Mouse (Mus musculus) forebrain, embryonic 15.5 days (tissue): Measurements from ENCODE around the gene Syvn1. TPM values are rescaled to one million over a fixed set of nuclear protein-coding genes. Genes with fewer than 3 reads are reported as not detected.

Experiments used
- ATAC-seq: fragments of 200-750 bp; cut with Nextera tagmentation; replicated peaks from 2 replicates; pipeline ENCODE4 v1.8.0; 2017; ENCODE audit warnings: mild to moderate bottlenecking, moderate TSS enrichment, moderate library complexity
- H3K27ac ChIP-seq: fragments of 300-500 bp; sonication (generic); replicated peaks from 2 replicates; pipeline ENCODE4 v1.5.1; 2015; ENCODE audit warnings: mild to moderate bottlenecking, inconsistent platforms
- H3K27me3 ChIP-seq: fragments of 300-500 bp; sonication (generic); 2 replicates; pipeline ENCODE4 v1.6.1; 2015; ENCODE audit warnings: inconsistent platforms
- H3K36me3 ChIP-seq: fragments of 300-500 bp; sonication (generic); 2 replicates; pipeline ENCODE4 v1.6.1; 2015; ENCODE audit warnings: mild to moderate bottlenecking, inconsistent platforms
- H3K4me1 ChIP-seq: fragments of 300-500 bp; sonication (generic); 2 replicates; pipeline ENCODE4 v1.6.1; 2015; ENCODE audit warnings: inconsistent platforms
- H3K4me2 ChIP-seq: fragments of 300-500 bp; sonication (generic); replicated peaks from 2 replicates; pipeline ENCODE4 v1.6.1; 2015; ENCODE audit warnings: mild to moderate bottlenecking, inconsistent platforms
- H3K4me3 ChIP-seq: fragments of 300-500 bp; sonication (generic); 2 replicates; pipeline ENCODE4 v1.5.1; 2015; ENCODE audit warnings: mild to moderate bottlenecking, inconsistent platforms
- H3K9ac ChIP-seq: fragments of 300-500 bp; sonication (generic); replicated peaks from 2 replicates; pipeline ENCODE4 v1.6.1; 2015; ENCODE audit warnings: mild to moderate bottlenecking, inconsistent platforms
- H3K9me3 ChIP-seq: fragments of 300-500 bp; sonication (generic); 2 replicates; pipeline ENCODE4 v1.6.1; 2016; ENCODE audit warnings: inconsistent platforms
- WGBS: fragments of 180-500 bp; shearing (Covaris S2); methylation state at CpG from one replicate; pipeline ENCODE4 v1.1.7; 2015; ENCODE audit warnings: mixed read lengths; 5-methylcytosine and 5-hydroxymethylcytosine counted together
- polyA plus RNA-seq: library from polyadenylated mRNA; unstranded; fragments of >200 nt; fragmentation: Nextera tagmentation; extraction: Ambion mirVana; gene quantifications from 2 replicates; pipeline ENCODE4 v1.2.1, GENCODE M21; 2015

Gene Syvn1
- polyA plus RNA-seq, 1 experiment from 2014 or later, result 26.5 TPM

GRCm38 (mm10) chr19:6061641-6062302 is 15.4 kb downstream of the Syvn1 start:
- Histone ChIP-seq H3K9ac (peak overlapping the region; percentile 94), H3K36me3 (peaks cover 10% of the 10 kb centered on the region), H3K27ac (peak overlapping the region; percentile 94), H3K27me3 (no peaks in the 10 kb centered on the region), H3K4me3 (peak overlapping the region; percentile 88), H3K4me1 (peaks cover 52% of the 10 kb centered on the region), H3K4me2 (peak overlapping the region; percentile 99), H3K9me3 (no peaks in the 10 kb centered on the region)
- ATAC-seq, result no peak
- 2% methylated on average over 44 of the region's 44 CpGs for WGBS

GRCm38 (mm10) chr19:6062418-6062817 is 16.0 kb downstream of the Syvn1 start:
- peak overlapping the region; percentile 99 for H3K4me2 ChIP-seq
- H3K4me3 ChIP-seq, result peak overlapping the region; percentile 88
- peak overlapping the region; percentile 94 for H3K9ac ChIP-seq
- ATAC-seq, result no peak
- no peak overlapping the region for H3K27ac ChIP-seq
- no peaks in the 10 kb centered on the region for H3K9me3 ChIP-seq
- H3K36me3 ChIP-seq, result peaks cover 10% of the 10 kb centered on the region
- peaks cover 53% of the 10 kb centered on the region for H3K4me1 ChIP-seq
- no peaks in the 10 kb centered on the region for H3K27me3 ChIP-seq
- WGBS, result 72% methylated on average over 5 of the region's 5 CpGs

- 0 out of 2 replicates have a peak overlapping the region, but pooled peaks have one; percentile 88 for H3K4me3 ChIP-seq
- H3K4me2 ChIP-seq, result no peak overlapping the region; the same call in 1 of the 2 replicates
Measured at GRCm38 (mm10) chr19:6063081-6063480, 16.7 kb downstream of the Syvn1 start.

GRCm38 (mm10) chr19:6066571-6066970 is 20.2 kb downstream of the Syvn1 start:
- H3K36me3 ChIP-seq, result peaks cover 29% of the 10 kb centered on the region
- WGBS, result 32% methylated on average over 5 of the region's 5 CpGs
- peak overlapping the region; percentile 97 for H3K4me2 ChIP-seq
- H3K9ac ChIP-seq, result peak overlapping the region; percentile 86
- peaks cover 43% of the 10 kb centered on the region for H3K4me1 ChIP-seq
- peak overlapping the region; percentile 89 for H3K27ac ChIP-seq
- H3K9me3 ChIP-seq, result no peaks in the 10 kb centered on the region
- 0 out of 2 replicates have a peak, but pooled peaks have one; percentile 2 for ATAC-seq
- H3K4me3 ChIP-seq, result peak overlapping the region; percentile 65
- no peaks in the 10 kb centered on the region for H3K27me3 ChIP-seq

More at GRCm38 (mm10) chr19:6063081-6063480, 16.7 kb downstream of the Syvn1 start:
- ATAC-seq, result no peak
- Histone ChIP-seq H3K4me1 (peaks cover 57% of the 10 kb centered on the region), H3K9me3 (no peaks in the 10 kb centered on the region), H3K27ac (no peak overlapping the region), H3K9ac (no peak overlapping the region), H3K36me3 (peaks cover 10% of the 10 kb centered on the region), H3K27me3 (no peaks in the 10 kb centered on the region)
- WGBS, result 94% methylated on average over 6 of the region's 6 CpGs

GRCm38 (mm10) chr19:6067011-6067723 is 20.8 kb downstream of the Syvn1 start:
- WGBS, result under 1% methylated on average over 30 of the region's 30 CpGs
- peaks cover 37% of the 10 kb centered on the region for H3K4me1 ChIP-seq
- ATAC-seq, result peak; percentile 70

GRCm38 (mm10) chr19:6067724-6068415 is 21.5 kb downstream of the Syvn1 start, which contains the start of gene Tm7sf2:
TSS of gene Tm7sf2 (minus strand) at chr19:6068373.
- Histone ChIP-seq H3K4me1 (peaks cover 30% of the 10 kb centered on the region), H3K9me3 (no peaks in the 10 kb centered on the region), H3K36me3 (peaks cover 29% of the 10 kb centered on the region), H3K4me2 (peak within 1 kb of the TSS; percentile 97), H3K9ac (peak within 1 kb of the TSS; percentile 86), H3K27ac (peak within 1 kb of the TSS; percentile 89), H3K27me3 (no peaks in the 10 kb centered on the region), H3K4me3 (peak within 1 kb of the TSS; percentile 65)
- WGBS, result 8% methylated on average over 33 of the region's 33 CpGs
- peak; percentile 91 for ATAC-seq

More at GRCm38 (mm10) chr19:6067011-6067723, 20.8 kb downstream of the Syvn1 start:
- H3K27ac ChIP-seq, result peak overlapping the region; percentile 89
- H3K9me3 ChIP-seq, result no peaks in the 10 kb centered on the region
- peaks cover 29% of the 10 kb centered on the region for H3K36me3 ChIP-seq
- peak overlapping the region; percentile 65 for H3K4me3 ChIP-seq
- peak overlapping the region; percentile 86 for H3K9ac ChIP-seq
- H3K27me3 ChIP-seq, result no peaks in the 10 kb centered on the region
- H3K4me2 ChIP-seq, result peak overlapping the region; percentile 97

GRCm38 (mm10) chr19:6068951-6069350 is 22.6 kb downstream of the Syvn1 start:
- peaks cover 23% of the 10 kb centered on the region for H3K4me1 ChIP-seq
- no peaks in the 10 kb centered on the region for H3K9me3 ChIP-seq
- 73% methylated on average over 4 of the region's 4 CpGs for WGBS
- H3K4me2 ChIP-seq, result no peak overlapping the region
- H3K36me3 ChIP-seq, result peaks cover 29% of the 10 kb centered on the region
- H3K4me3 ChIP-seq, result no peak overlapping the region
- no peak overlapping the region for H3K9ac ChIP-seq
- no peak for ATAC-seq
- no peaks in the 10 kb centered on the region for H3K27me3 ChIP-seq
- H3K27ac ChIP-seq, result no peak overlapping the region

- H3K4me2 ChIP-seq, result no peak overlapping the region
- H3K9me3 ChIP-seq, result no peaks in the 10 kb centered on the region
- H3K4me1 ChIP-seq, result peaks cover 23% of the 10 kb centered on the region
- H3K9ac ChIP-seq, result no peak overlapping the region
- WGBS, result 92% methylated on average over 10 of the region's 10 CpGs
- H3K27ac ChIP-seq, result no peak overlapping the region
- peaks cover 29% of the 10 kb centered on the region for H3K36me3 ChIP-seq
- no peak overlapping the region for H3K4me3 ChIP-seq
- no peak for ATAC-seq
- H3K27me3 ChIP-seq, result no peaks in the 10 kb centered on the region
Measured at GRCm38 (mm10) chr19:6069851-6070250, 23.5 kb downstream of the Syvn1 start.

GRCm38 (mm10) chr19:6070571-6071250 is 24.3 kb downstream of the Syvn1 start:
- no peak for ATAC-seq
- Histone ChIP-seq H3K27me3 (no peaks in the 10 kb centered on the region), H3K4me3 (no peak overlapping the region), H3K27ac (no peak overlapping the region), H3K4me1 (peaks cover 23% of the 10 kb centered on the region), H3K36me3 (peaks cover 29% of the 10 kb centered on the region), H3K9me3 (no peaks in the 10 kb centered on the region), H3K4me2 (no peak overlapping the region), H3K9ac (no peak overlapping the region)
- WGBS, result 92% methylated on average over 31 of the region's 31 CpGs

- peaks cover 23% of the 10 kb centered on the region for H3K4me1 ChIP-seq
- ATAC-seq, result no peak
- no peak overlapping the region for H3K27ac ChIP-seq
Measured at GRCm38 (mm10) chr19:6071261-6071660, 24.9 kb downstream of the Syvn1 start.

GRCm38 (mm10) chr19:6073889-6074288 is 27.5 kb downstream of the Syvn1 start:
- no peaks in the 10 kb centered on the region for H3K27me3 ChIP-seq
- H3K4me1 ChIP-seq, result peaks cover 15% of the 10 kb centered on the region
- WGBS, result 93% methylated on average over 5 of the region's 5 CpGs
- H3K9ac ChIP-seq, result no peak overlapping the region
- no peak for ATAC-seq
- H3K4me3 ChIP-seq, result no peak overlapping the region
- H3K9me3 ChIP-seq, result no peaks in the 10 kb centered on the region
- no peak overlapping the region for H3K4me2 ChIP-seq
- peaks cover 26% of the 10 kb centered on the region for H3K36me3 ChIP-seq
- no peak overlapping the region for H3K27ac ChIP-seq

More at GRCm38 (mm10) chr19:6071261-6071660, 24.9 kb downstream of the Syvn1 start:
- Histone ChIP-seq H3K27me3 (no peaks in the 10 kb centered on the region), H3K9me3 (no peaks in the 10 kb centered on the region), H3K36me3 (peaks cover 29% of the 10 kb centered on the region), H3K4me3 (no peak overlapping the region), H3K4me2 (no peak overlapping the region), H3K9ac (no peak overlapping the region)
- 94% methylated on average over 19 of the region's 19 CpGs for WGBS
